Mouse (Mus musculus): ENCODE data around the gene Arhgap9.

DNA sequence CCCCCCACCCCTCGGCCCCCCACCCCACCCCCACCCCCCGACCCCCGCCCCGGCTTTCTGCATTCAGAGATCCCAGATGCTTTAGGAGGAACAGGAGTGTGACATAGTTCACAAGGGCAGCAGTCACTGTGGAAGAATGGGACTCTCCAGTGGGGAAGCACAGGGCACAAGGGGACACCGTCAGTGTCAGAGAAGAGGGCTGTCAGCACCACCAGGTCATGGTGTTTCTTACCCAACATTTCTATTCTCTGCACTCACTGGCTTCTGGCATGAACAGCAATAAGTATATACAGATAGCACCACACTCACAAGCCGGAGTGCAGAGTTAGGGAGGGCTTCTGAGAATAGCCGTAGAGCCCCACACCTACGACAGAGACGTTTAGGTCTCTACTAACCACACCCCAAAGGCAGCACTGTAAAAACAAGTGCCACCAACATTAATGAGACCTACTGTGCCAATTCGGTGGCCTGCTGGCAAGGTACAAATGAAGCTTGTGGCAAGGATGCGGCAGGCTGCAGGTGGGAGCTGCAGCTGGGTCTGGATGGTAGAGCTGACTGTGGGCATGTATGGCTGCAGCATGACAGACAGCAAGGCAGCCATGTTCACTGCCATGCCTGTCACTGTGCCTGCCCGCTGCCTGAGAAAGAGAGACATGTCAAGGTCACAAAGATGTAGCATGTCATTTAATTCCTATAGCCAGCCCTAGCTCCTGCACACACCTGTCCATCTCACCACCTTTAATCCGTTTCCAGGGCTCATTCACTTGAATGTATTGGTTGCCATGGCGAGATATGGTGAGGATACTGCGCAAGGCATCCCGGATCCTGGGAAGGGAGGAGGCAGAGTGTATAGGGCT, 24.5 kb upstream of the Arhgap9 start:
- TF ChIP-seq CTCF (IDR thresholded peaks at IDR 0.05; ENCODE audit: low read depth, low read length) (0 out of 2 replicates have a peak, but pooled peaks have one; percentile 13), POLR2A (IDR thresholded peaks at IDR 0.05; ENCODE audit: borderline replicate concordance, low read depth, low read length) (no peak)

Measured in bone marrow macrophage, adult 2 months (primary cell).